Mouse (Mus musculus) MEL (cell line): ENCODE measurements at regions not wholly inside any gene's neighbourhood (a gene's known extent, or its start where the extent isn't known, plus 50 kb on each side); places are given as distances from the start of the nearest gene placed in this dataset.

ENCODE experiments used
- DNase-seq: peaks from one replicate; pipeline ENCODE4 v3.0.0; 2011; ENCODE audit warnings: low read depth, low spot score
- H3K27ac ChIP-seq: 2 replicates; pipeline ENCODE4 v1.5.1; 2012; ENCODE audit warnings: low read depth, mild to moderate bottlenecking, control low read depth, low read length, moderate library complexity; ENCODE audit not compliant: control insufficient read depth
- H3K27me3 ChIP-seq, 2 experiments: fragments of 150-350 bp in 1 of 2; sonication (generic) in 1 of 2; 2 replicates each; pipeline ENCODE4 v1.6.1; 2012; ENCODE audit warnings: low read length in 2 of 2, mild to moderate bottlenecking in 2 of 2, improper control_type of control experiment in 1 of 2, moderate library complexity in 1 of 2; ENCODE audit not compliant: insufficient read depth in 2 of 2, control insufficient read depth in 1 of 2
- H3K36me3 ChIP-seq, 2 experiments: 2 replicates each; pipeline ENCODE4 v1.6.1; 2012 to 2014; ENCODE audit warnings: low read length in 2 of 2, improper control_type of control experiment in 1 of 2, inconsistent platforms in 1 of 2, mild to moderate bottlenecking in 1 of 2; ENCODE audit not compliant: insufficient read depth in 2 of 2, control insufficient read depth in 1 of 2
- H3K4me1 ChIP-seq, 2 experiments: fragments of 150-350 bp in 1 of 2; sonication (generic) in 1 of 2; 2 replicates each; pipeline ENCODE4 v1.6.1; 2012; ENCODE audit warnings: low read length in 2 of 2, improper control_type of control experiment in 1 of 2, mild to moderate bottlenecking in 1 of 2; ENCODE audit not compliant: insufficient read depth in 2 of 2, control insufficient read depth in 1 of 2
- H3K4me3 ChIP-seq, 2 experiments: fragments of 150-350 bp in 1 of 2; sonication (generic) in 1 of 2; 2 replicates each; pipeline ENCODE4 v1.5.1; 2012; ENCODE audit warnings: low read depth in 2 of 2, low read length in 2 of 2, mild to moderate bottlenecking in 2 of 2, moderate library complexity in 2 of 2, control low read depth in 1 of 2, improper control_type of control experiment in 1 of 2; ENCODE audit not compliant: control insufficient read depth in 1 of 2, insufficient read depth in 1 of 2
- H3K79me2 ChIP-seq: 2 replicates; pipeline ENCODE4 v1.6.1; 2012; ENCODE audit warnings: mild to moderate bottlenecking, low read length, moderate library complexity; ENCODE audit not compliant: control insufficient read depth, poor library complexity, insufficient read depth
- H3K9ac ChIP-seq: 2 replicates; pipeline ENCODE4 v1.6.1; 2012; ENCODE audit warnings: low read depth, mild to moderate bottlenecking, control low read depth, low read length, moderate library complexity; ENCODE audit not compliant: control insufficient read depth, poor library complexity, severe bottlenecking
- H3K9me3 ChIP-seq: fragments of 150-350 bp; sonication (generic); replicated peaks from 2 replicates; pipeline ENCODE4 v1.6.1; 2012; ENCODE audit warnings: mild to moderate bottlenecking, low read length, improper control_type of control experiment, moderate library complexity; ENCODE audit not compliant: insufficient read depth
- CHD2 ChIP-seq: IDR thresholded peaks from 2 replicates; pipeline ENCODE4 v1.6.1; 2011; ENCODE audit warnings: low read length, improper control_type of control experiment
- CTCF ChIP-seq, 3 experiments: IDR thresholded peaks in 2 of 3; conservative IDR thresholded peaks in 1 of 3; 2 replicates each; pipeline ENCODE4 v1.5.1; 2011 to 2012; ENCODE audit warnings: low read length in 3 of 3, low read depth in 2 of 3, mild to moderate bottlenecking in 2 of 3, improper control_type of control experiment in 1 of 3, inconsistent platforms in 1 of 3, mixed read lengths in 1 of 3, moderate library complexity in 1 of 3; ENCODE audit not compliant: control insufficient read depth in 1 of 3, insufficient read depth in 1 of 3, poor library complexity in 1 of 3, severe bottlenecking in 1 of 3
- E2F4 ChIP-seq: IDR thresholded peaks from 2 replicates; pipeline ENCODE4 v1.6.1; 2011; ENCODE audit warnings: low read depth, low read length, improper control_type of control experiment, borderline replicate concordance
- EP300 ChIP-seq, 2 experiments: IDR thresholded peaks; 2 replicates each; pipeline ENCODE4 v1.6.1; 2011; ENCODE audit warnings: improper control_type of control experiment in 2 of 2, low read length in 2 of 2, low read depth in 1 of 2, mild to moderate bottlenecking in 1 of 2
- GABPA ChIP-seq: IDR thresholded peaks from 2 replicates; pipeline ENCODE4 v1.6.1; 2012; ENCODE audit warnings: low read depth, mild to moderate bottlenecking, inconsistent platforms, low read length, improper control_type of control experiment, moderate library complexity
- GATA1 ChIP-seq: IDR thresholded peaks from 2 replicates; pipeline ENCODE4 v1.6.1; 2011; ENCODE audit warnings: low read depth, low read length, improper control_type of control experiment
- HCFC1 ChIP-seq: IDR thresholded peaks from 2 replicates; pipeline ENCODE4 v1.6.1; 2012; ENCODE audit warnings: low read depth, mild to moderate bottlenecking, inconsistent platforms, low read length, improper control_type of control experiment, moderate library complexity
- JUND ChIP-seq: IDR thresholded peaks from 2 replicates; pipeline ENCODE4 v1.6.1; 2011; ENCODE audit warnings: low read depth, mild to moderate bottlenecking, improper control_type of control experiment, low read length
- KAT2A ChIP-seq: conservative IDR thresholded peaks from 2 replicates; pipeline ENCODE4 v1.6.1; 2012; ENCODE audit warnings: low read depth, low read length, improper control_type of control experiment, inconsistent platforms
- MAZ ChIP-seq: IDR thresholded peaks from 2 replicates; pipeline ENCODE4 v1.6.1; 2012; ENCODE audit warnings: low read depth, mild to moderate bottlenecking, inconsistent platforms, low read length, improper control_type of control experiment
- MEF2A ChIP-seq: IDR thresholded peaks from 2 replicates; pipeline ENCODE4 v1.6.1; 2014; ENCODE audit warnings: low read depth, mild to moderate bottlenecking, inconsistent platforms, low read length, improper control_type of control experiment; ENCODE audit not compliant: poor library complexity, insufficient replicate concordance, severe bottlenecking; ENCODE audit errors: extremely low read depth
- MXI1 ChIP-seq: IDR thresholded peaks from 2 replicates; pipeline ENCODE4 v1.6.1; 2011; ENCODE audit warnings: mild to moderate bottlenecking, low read depth, low read length, improper control_type of control experiment
- MYC ChIP-seq: IDR thresholded peaks from 2 replicates; pipeline ENCODE4 v1.6.1; 2011; ENCODE audit warnings: low read depth, mild to moderate bottlenecking, low read length, improper control_type of control experiment, moderate library complexity
- NELFE ChIP-seq: IDR thresholded peaks from 2 replicates; pipeline ENCODE4 v1.6.1; 2011; ENCODE audit warnings: low read depth, low read length, improper control_type of control experiment
- NRF1 ChIP-seq: IDR thresholded peaks from 2 replicates; pipeline ENCODE4 v1.6.1; 2014; ENCODE audit warnings: low read depth, mild to moderate bottlenecking, inconsistent platforms, low read length, improper control_type of control experiment, moderate library complexity; ENCODE audit not compliant: poor library complexity, insufficient read depth, severe bottlenecking
- POLR2A ChIP-seq, 2 experiments: IDR thresholded peaks; 2 replicates each; pipeline ENCODE4 v1.6.1; 2011 to 2012; ENCODE audit warnings: low read length in 2 of 2, mild to moderate bottlenecking in 2 of 2, control low read depth in 1 of 2, improper control_type of control experiment in 1 of 2, low read depth in 1 of 2, moderate library complexity in 1 of 2; ENCODE audit not compliant: control insufficient read depth in 1 of 2, insufficient read depth in 1 of 2, poor library complexity in 1 of 2
- POLR2AphosphoS2 ChIP-seq: IDR thresholded peaks from 2 replicates; pipeline ENCODE4 v1.6.1; 2011; ENCODE audit warnings: low read length, improper control_type of control experiment
- POLR2AphosphoS5 ChIP-seq: IDR thresholded peaks from 2 replicates; pipeline ENCODE4 v1.6.1; 2012; ENCODE audit warnings: low read depth, borderline replicate concordance, mild to moderate bottlenecking, inconsistent platforms, low read length, moderate library complexity, mixed read lengths
- RCOR1 ChIP-seq: IDR thresholded peaks from 2 replicates; pipeline ENCODE4 v1.6.1; 2012; ENCODE audit warnings: low read depth, mild to moderate bottlenecking, inconsistent platforms, low read length, improper control_type of control experiment
- SMC3 ChIP-seq: IDR thresholded peaks from 2 replicates; pipeline ENCODE4 v1.6.1; 2011; ENCODE audit warnings: low read depth, low read length, improper control_type of control experiment
- USF1 ChIP-seq: IDR thresholded peaks from 2 replicates; pipeline ENCODE4 v1.6.1; 2014; ENCODE audit warnings: low read depth, mild to moderate bottlenecking, inconsistent platforms, low read length, improper control_type of control experiment, moderate library complexity
- USF2 ChIP-seq, 2 experiments: IDR thresholded peaks; 2 replicates each; pipeline ENCODE4 v1.6.1; 2011 to 2012; ENCODE audit warnings: improper control_type of control experiment in 2 of 2, low read length in 2 of 2, borderline replicate concordance in 1 of 2, inconsistent platforms in 1 of 2, low read depth in 1 of 2, mild to moderate bottlenecking in 1 of 2; ENCODE audit not compliant: insufficient read depth in 1 of 2

GRCm38 (mm10) chr16:77240876-77241275 is 227.4 kb downstream of the Usp25 start:
- Histone ChIP-seq H3K27me3 (no peaks in the 10 kb centered on the region), H3K9ac (no peak overlapping the region), H3K27ac (no peak overlapping the region), H3K4me1 (no peaks in the 10 kb centered on the region), H3K79me2 (no peaks in the 10 kb centered on the region), H3K9me3 (no peaks in the 10 kb centered on the region), H3K4me3 (no peak overlapping the region), H3K36me3 (no peaks in the 10 kb centered on the region)
- no peak for DNase-seq
- TF ChIP-seq SMC3 (no peak), NRF1 (no peak), JUND (no peak), MYC (no peak), CTCF (IDR thresholded peaks at IDR 0.05 in 2 of 3, conservative IDR thresholded peaks at IDR 0.05 in 1 of 3; ENCODE audit: control insufficient read depth in 1 of 3, insufficient read depth in 1 of 3, low read depth in 2 of 3, low read length in 3 of 3, poor library complexity in 1 of 3, severe bottlenecking in 1 of 3) (no peak), MXI1 (no peak), GATA1 (no peak), EP300 (IDR thresholded peaks at IDR 0.05; ENCODE audit: low read depth in 1 of 2, low read length in 2 of 2) (no peak), MAZ (no peak), POLR2AphosphoS2 (no peak), POLR2AphosphoS5 (no peak), NELFE (no peak), KAT2A (no peak)

- Histone ChIP-seq H3K4me3 (no peak overlapping the region), H3K9me3 (no peaks in the 10 kb centered on the region), H3K27me3 (no peaks in the 10 kb centered on the region), H3K27ac (no peak overlapping the region), H3K36me3 (no peaks in the 10 kb centered on the region), H3K9ac (no peak overlapping the region), H3K79me2 (no peaks in the 10 kb centered on the region), H3K4me1 (no peaks in the 10 kb centered on the region)
- DNase-seq: no peak
- TF ChIP-seq USF1 (no peak), GABPA (no peak), MEF2A (no peak), NELFE (no peak), CHD2 (no peak), RCOR1 (no peak), HCFC1 (no peak), USF2 (IDR thresholded peaks at IDR 0.05; ENCODE audit: borderline replicate concordance in 1 of 2, insufficient read depth in 1 of 2, low read depth in 1 of 2, low read length in 2 of 2) (no peak), GATA1 (no peak), POLR2A (IDR thresholded peaks at IDR 0.05; ENCODE audit: control insufficient read depth in 1 of 2, insufficient read depth in 1 of 2, low read depth in 1 of 2, low read length in 2 of 2, poor library complexity in 1 of 2) (no peak), POLR2AphosphoS5 (no peak), JUND (no peak), E2F4 (no peak)
Observed at GRCm38 (mm10) chr16:77239176-77239790, 225.8 kb downstream of the Usp25 start.
